Mouse (Mus musculus): ENCODE results near the gene Chst4. TPM values are rescaled to one million over a fixed set of nuclear protein-coding genes. Genes with fewer than 3 reads are reported as not detected.
A peak's percentile ranks its signal among the peaks of the same experiment; 100 is the strongest.

Gene Chst4
- polyA plus RNA-seq, 2 experiments: not detected

GRCm38 (mm10) chr8:109986384-109986783 is 53.2 kb downstream of the Chst4 start:
- Histone ChIP-seq H3K9me3 (ENCODE audit: control insufficient read depth, low read length) (no peaks in the 10 kb centered on the region), H3K4me3 (replicated peaks; ENCODE audit: low read length) (no peak overlapping the region), H3K36me3 (ENCODE audit: control insufficient read depth, insufficient read depth, low read length) (no peaks in the 10 kb centered on the region), H3K4me1 (ENCODE audit: control insufficient read depth, insufficient read depth, low read length) (0 out of 2 replicates have a peak, but pooled peaks cover 8% of the 10 kb centered on the region), H3K4me2 (replicated peaks; ENCODE audit: low read depth, low read length, severe bottlenecking) (no peak overlapping the region), H3K9ac (ENCODE audit: low read depth, low read length, severe bottlenecking) (no peak overlapping the region), H3K27me3 (ENCODE audit: control insufficient read depth, insufficient read depth, low read length) (no peaks in the 10 kb centered on the region), H3K27ac (replicated peaks; ENCODE audit: low read depth, low read length) (no peak overlapping the region)
- ATAC-seq (ENCODE audit: low FRiP score, low read depth): no peak
- no peak for DNase-seq (ENCODE audit: low spot score)
- 49% methylated on average over 7 of the region's 7 CpGs for WGBS
- TF ChIP-seq POLR2A (IDR thresholded peaks at IDR 0.05; ENCODE audit: borderline replicate concordance, extremely low read depth, insufficient read depth, insufficient read length): no peak

GRCm38 (mm10) chr8:109983944-109984343 is 55.6 kb downstream of the Chst4 start:
- no peak for TF ChIP-seq POLR2A (IDR thresholded peaks at IDR 0.05; ENCODE audit: borderline replicate concordance, extremely low read depth, insufficient read depth, insufficient read length)
- no peak overlapping the region for H3K27ac ChIP-seq (replicated peaks; ENCODE audit: low read depth, low read length)
- H3K4me2 ChIP-seq (replicated peaks; ENCODE audit: low read depth, low read length, severe bottlenecking): no peak overlapping the region
- ATAC-seq (ENCODE audit: low FRiP score, low read depth): no peak
- 0 out of 2 replicates have a peak, but pooled peaks cover 8% of the 10 kb centered on the region for H3K4me1 ChIP-seq (ENCODE audit: control insufficient read depth, insufficient read depth, low read length)
- H3K9ac ChIP-seq (ENCODE audit: low read depth, low read length, severe bottlenecking): no peak overlapping the region
- no peak overlapping the region for H3K4me3 ChIP-seq (replicated peaks; ENCODE audit: low read length)
- no peaks in the 10 kb centered on the region for H3K27me3 ChIP-seq (ENCODE audit: control insufficient read depth, insufficient read depth, low read length)
- 34% methylated on average over 5 of the region's 5 CpGs for WGBS
- H3K36me3 ChIP-seq (ENCODE audit: control insufficient read depth, insufficient read depth, low read length): no peaks in the 10 kb centered on the region
- H3K9me3 ChIP-seq (ENCODE audit: control insufficient read depth, low read length): no peaks in the 10 kb centered on the region
- peak; percentile 41 for DNase-seq (ENCODE audit: low spot score)

DNA sequence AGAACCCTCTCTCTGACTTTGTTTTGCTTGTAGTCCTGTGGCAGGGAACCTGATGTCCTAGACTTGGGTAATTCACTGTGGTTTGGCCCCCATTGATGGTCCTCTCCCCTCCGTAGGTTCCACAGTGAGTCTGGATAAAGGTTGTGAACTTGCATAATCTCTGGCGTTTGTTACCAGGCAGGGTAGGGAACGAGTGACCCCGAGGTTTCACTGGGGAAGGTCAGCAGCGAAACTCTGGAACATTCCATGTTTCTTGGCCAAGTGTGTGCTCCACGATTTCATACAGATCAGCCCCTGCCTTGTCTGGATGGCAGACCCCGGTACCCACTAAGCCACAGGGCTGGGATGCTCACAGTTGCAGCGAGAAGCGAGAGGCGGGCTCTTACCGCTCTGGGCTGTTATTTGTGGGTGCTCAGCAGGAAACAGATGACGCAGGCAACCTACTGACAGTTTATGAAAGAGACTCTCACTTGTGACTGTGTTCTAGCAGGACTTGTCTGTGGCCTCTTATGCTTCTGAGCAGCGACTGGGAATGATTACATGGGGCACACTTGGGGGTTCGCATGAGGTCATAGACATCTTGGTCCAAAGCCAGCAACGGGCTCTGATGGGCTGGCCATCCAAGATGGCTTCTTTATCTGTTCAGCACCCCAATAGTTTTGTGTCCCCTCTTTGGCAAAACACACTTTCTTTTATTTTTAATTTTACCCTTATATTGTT is 57.0 kb downstream of the Chst4 start:
- no peaks in the 10 kb centered on the region for H3K9me3 ChIP-seq (ENCODE audit: control insufficient read depth, low read length)
- no peak for DNase-seq (ENCODE audit: low spot score)
- 0 out of 2 replicates have a peak, but pooled peaks cover 8% of the 10 kb centered on the region for H3K4me1 ChIP-seq (ENCODE audit: control insufficient read depth, insufficient read depth, low read length)
- no peaks in the 10 kb centered on the region for H3K36me3 ChIP-seq (ENCODE audit: control insufficient read depth, insufficient read depth, low read length)
- 76% methylated on average over 15 of the region's 15 CpGs for WGBS
- no peak overlapping the region for H3K9ac ChIP-seq (ENCODE audit: low read depth, low read length, severe bottlenecking)
- no peak for ATAC-seq (ENCODE audit: low FRiP score, low read depth)
- no peak overlapping the region for H3K27ac ChIP-seq (replicated peaks; ENCODE audit: low read depth, low read length)
- TF ChIP-seq POLR2A (IDR thresholded peaks at IDR 0.05; ENCODE audit: borderline replicate concordance, extremely low read depth, insufficient read depth, insufficient read length): no peak
- H3K4me2 ChIP-seq (replicated peaks; ENCODE audit: low read depth, low read length, severe bottlenecking): no peak overlapping the region
- no peaks in the 10 kb centered on the region for H3K27me3 ChIP-seq (ENCODE audit: control insufficient read depth, insufficient read depth, low read length)
- H3K4me3 ChIP-seq (replicated peaks; ENCODE audit: low read length): no peak overlapping the region

DNA sequence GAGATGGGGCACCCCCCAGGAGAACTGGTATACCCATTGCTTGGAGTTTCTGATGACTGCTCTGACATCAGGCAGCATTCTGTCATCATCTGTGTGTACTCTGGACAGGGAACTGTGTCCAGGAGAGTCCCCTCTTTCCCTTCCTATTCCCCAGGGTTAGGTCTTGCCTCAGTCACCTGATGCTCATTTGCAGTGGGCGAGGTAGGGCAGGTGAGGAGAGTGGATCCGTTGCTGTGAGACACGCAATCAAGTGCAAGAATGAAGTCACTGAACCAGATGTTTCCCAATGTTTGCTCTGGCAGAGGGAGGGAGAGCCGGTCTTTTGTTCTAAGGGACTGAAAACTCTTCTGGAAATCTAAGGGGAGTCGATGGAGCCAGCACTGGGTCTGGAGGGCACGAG is 60.2 kb downstream of the Chst4 start:
- TF ChIP-seq POLR2A (IDR thresholded peaks at IDR 0.05; ENCODE audit: borderline replicate concordance, extremely low read depth, insufficient read depth, insufficient read length): no peak
- Histone ChIP-seq H3K9ac (ENCODE audit: low read depth, low read length, severe bottlenecking) (no peak overlapping the region), H3K9me3 (ENCODE audit: control insufficient read depth, low read length) (no peaks in the 10 kb centered on the region), H3K27ac (replicated peaks; ENCODE audit: low read depth, low read length) (no peak overlapping the region), H3K27me3 (ENCODE audit: control insufficient read depth, insufficient read depth, low read length) (no peaks in the 10 kb centered on the region), H3K4me1 (ENCODE audit: control insufficient read depth, insufficient read depth, low read length) (0 out of 2 replicates have a peak, but pooled peaks cover under 1% of the 10 kb centered on the region), H3K4me2 (replicated peaks; ENCODE audit: low read depth, low read length, severe bottlenecking) (no peak overlapping the region), H3K36me3 (ENCODE audit: control insufficient read depth, insufficient read depth, low read length) (no peaks in the 10 kb centered on the region), H3K4me3 (replicated peaks; ENCODE audit: low read length) (no peak overlapping the region)
- no peak for DNase-seq (ENCODE audit: low spot score)
- 75% methylated on average over 6 of the region's 6 CpGs for WGBS
- ATAC-seq (ENCODE audit: low FRiP score, low read depth): no peak

Other genes with a start within 250 kb of the Chst4 start
- gene Phlpp2, start 171.2 kb downstream of the Chst4 start, polyA plus RNA-seq (2012; rRNA removed): 12.0 and 13.8 TPM in 2 replicates
- 3.3 and 4.1 TPM in 2 replicates for gene Phlpp2, start 171.2 kb downstream of the Chst4 start, polyA plus RNA-seq (2014; fragmentation: Nextera tagmentation; extraction: Ambion mirVana)
- gene Marveld3, start 77.5 kb downstream of the Chst4 start, polyA plus RNA-seq (2012; rRNA removed): 0.49 and 1.2 TPM in 2 replicates
- gene Marveld3, start 77.5 kb downstream of the Chst4 start, polyA plus RNA-seq (2014; fragmentation: Nextera tagmentation; extraction: Ambion mirVana): 2.4 and 3.1 TPM in 2 replicates
- gene Tat, start 49.3 kb downstream of the Chst4 start, polyA plus RNA-seq (2012; rRNA removed): 0.09 and 0.14 TPM in 2 replicates
- gene Tat, start 49.3 kb downstream of the Chst4 start, polyA plus RNA-seq (2014; fragmentation: Nextera tagmentation; extraction: Ambion mirVana): not detected in 2 replicates
- 7.5 and 7.8 TPM in 2 replicates for gene Zfp612, start 40.0 kb upstream of the Chst4 start, polyA plus RNA-seq (2012; rRNA removed)
- gene Zfp612, start 40.0 kb upstream of the Chst4 start, polyA plus RNA-seq (2014; fragmentation: Nextera tagmentation; extraction: Ambion mirVana): 8.5 and 8.8 TPM in 2 replicates
- not detected in 2 replicates for gene Gm21964, start 61.5 kb upstream of the Chst4 start, polyA plus RNA-seq (2012; rRNA removed)
- gene Gm21964, start 61.5 kb upstream of the Chst4 start, polyA plus RNA-seq (2014; fragmentation: Nextera tagmentation; extraction: Ambion mirVana): not detected in 2 replicates
- gene Gm17720, start 63.0 kb upstream of the Chst4 start, polyA plus RNA-seq (2012; rRNA removed): not detected in 2 replicates
- not detected in 2 replicates for gene Gm17720, start 63.0 kb upstream of the Chst4 start, polyA plus RNA-seq (2014; fragmentation: Nextera tagmentation; extraction: Ambion mirVana)
- 1.3 and 2.2 TPM in 2 replicates for gene Calb2, start 128.5 kb upstream of the Chst4 start, polyA plus RNA-seq (2012; rRNA removed)
- gene Calb2, start 128.5 kb upstream of the Chst4 start, polyA plus RNA-seq (2014; fragmentation: Nextera tagmentation; extraction: Ambion mirVana): 4.5 and 5.1 TPM in 2 replicates
- 6.8 and 7.2 TPM in 2 replicates for gene Cmtr2, start 175.9 kb upstream of the Chst4 start, polyA plus RNA-seq (2012; rRNA removed)
- 8.1 and 8.6 TPM in 2 replicates for gene Cmtr2, start 175.9 kb upstream of the Chst4 start, polyA plus RNA-seq (2014; fragmentation: Nextera tagmentation; extraction: Ambion mirVana)
- 0.01 and 0.03 TPM in 2 replicates for gene Hydin, start 227.2 kb upstream of the Chst4 start, polyA plus RNA-seq (2012; rRNA removed)
- 0.07 TPM in 1 of 2 replicates, not detected in the other for gene Hydin, start 227.2 kb upstream of the Chst4 start, polyA plus RNA-seq (2014; fragmentation: Nextera tagmentation; extraction: Ambion mirVana)

Measured in limb, embryonic 14.5 days (tissue).